Mouse (Mus musculus): ENCODE data around the gene Sh3bp2.

Gene Sh3bp2

DNA sequence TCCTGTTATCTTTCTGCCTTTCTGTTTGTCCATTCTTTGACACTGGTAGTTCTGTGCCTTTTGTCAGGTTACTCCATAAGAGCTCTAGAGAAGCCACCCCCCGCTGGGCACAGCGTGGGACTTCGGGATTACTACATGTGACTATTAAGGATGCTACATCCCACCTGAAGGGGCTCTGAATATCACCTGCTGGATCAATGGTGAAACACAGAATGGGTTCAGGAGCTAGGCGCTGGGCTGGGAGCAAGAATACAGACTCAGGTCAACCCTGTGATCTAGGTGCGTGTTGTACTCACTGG lies 788 bp downstream of the Sh3bp2 start:
- DNase-seq (ENCODE audit: low spot score): no peak

DNA sequence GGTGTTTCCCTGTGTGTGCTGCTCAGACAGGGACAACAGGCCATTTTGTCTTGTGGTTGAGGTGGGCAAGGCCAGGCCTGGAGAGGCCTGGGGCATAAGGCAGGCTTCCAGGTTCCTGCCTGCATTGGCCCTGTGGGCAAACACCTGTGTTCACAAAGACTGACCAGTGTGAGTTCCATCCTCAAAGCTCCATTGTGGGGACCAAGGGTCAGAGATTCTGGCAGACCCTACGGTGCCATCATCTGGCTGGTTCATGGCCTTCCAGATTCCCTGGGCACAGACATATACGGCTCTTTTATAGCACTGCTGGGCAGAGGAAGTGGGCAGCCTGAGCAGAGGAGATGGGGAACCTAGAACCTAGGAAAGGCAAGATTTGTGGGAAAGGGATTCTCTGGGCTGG lies 1.7 kb downstream of the Sh3bp2 start:
- no peak for DNase-seq (ENCODE audit: low spot score)

DNA sequence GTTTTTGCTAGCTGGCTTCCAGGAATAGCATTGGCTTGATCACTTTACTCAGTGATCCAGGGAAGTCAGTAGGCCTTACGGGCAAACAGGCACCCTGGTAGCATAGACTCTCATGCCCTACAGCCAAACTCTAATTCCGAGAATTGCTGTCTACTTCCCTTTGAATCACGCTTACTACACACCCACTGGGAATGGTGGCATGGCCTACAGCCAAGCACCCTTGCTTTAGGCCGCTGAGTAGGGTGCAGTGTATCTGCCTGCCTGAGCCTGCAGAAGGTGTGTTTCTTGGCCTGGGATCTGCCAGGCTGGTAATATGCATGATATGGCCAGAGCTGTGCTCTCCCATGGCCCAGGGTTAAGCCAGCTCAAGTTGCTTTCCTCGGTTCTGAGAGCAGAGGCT lies 3.1 kb downstream of the Sh3bp2 start:
- DNase-seq (ENCODE audit: low spot score): no peak

DNA sequence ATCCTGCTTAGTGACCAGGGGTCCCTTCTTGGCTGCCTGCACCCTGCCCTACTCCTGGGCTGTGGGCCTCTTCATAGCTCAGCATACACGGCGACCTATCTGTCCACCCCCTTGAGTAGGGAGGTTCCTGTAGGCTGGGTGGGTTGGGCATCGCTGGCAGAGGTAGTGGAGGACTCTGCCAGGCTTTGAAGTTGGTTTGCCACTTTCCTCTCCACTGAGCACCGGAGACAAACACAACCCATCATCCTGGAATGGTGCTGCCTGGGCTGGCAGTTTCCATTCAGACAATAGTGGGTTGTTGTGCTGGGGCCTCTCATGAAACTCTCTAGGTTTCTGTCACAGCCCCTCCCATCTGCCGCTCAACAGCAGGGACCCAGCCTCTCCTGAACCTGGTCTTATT lies 4.5 kb downstream of the Sh3bp2 start:
- no peak for DNase-seq (ENCODE audit: low spot score)

DNA sequence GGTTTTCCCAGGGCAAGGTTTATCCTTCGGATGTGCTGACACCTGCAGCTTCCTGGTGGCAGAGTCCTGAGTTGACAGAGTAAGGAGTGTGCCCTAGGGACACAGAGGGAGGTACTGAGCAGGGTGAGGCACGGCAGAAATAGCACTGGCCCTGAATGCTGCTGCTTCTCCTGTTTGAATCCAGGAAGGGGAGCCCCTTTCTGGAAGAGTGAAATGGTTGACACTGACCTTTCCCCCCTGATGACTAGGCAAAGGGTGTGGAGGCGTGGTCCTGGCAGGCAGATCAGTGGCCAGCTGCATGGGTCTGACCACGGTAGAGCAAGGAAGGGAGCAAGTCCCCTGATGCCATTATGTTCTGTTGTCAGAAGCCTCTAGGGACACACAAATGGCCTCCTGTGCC lies 5.0 kb downstream of the Sh3bp2 start:
- no peak for DNase-seq (ENCODE audit: low spot score)

DNA sequence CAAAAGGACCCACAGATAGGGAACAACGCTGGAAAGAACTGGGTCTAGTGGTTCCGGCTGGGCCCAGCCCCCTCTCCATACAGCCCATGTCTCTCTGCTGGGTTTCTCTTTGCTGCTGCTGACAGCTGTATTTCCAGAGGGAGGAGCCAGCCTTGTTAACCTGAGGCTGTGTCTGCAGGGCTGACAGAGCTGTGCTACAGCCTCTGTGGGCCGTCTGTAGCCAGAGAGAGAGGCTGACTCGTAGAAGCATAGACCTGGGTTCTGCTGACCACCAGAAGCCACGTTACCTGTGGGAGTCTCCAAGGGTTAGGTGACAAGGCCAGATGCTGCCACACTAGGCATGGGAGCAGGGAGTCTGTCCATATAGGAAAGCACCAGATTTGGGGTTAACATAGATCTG lies 7.4 kb downstream of the Sh3bp2 start:
- no peak for DNase-seq (ENCODE audit: low spot score)

DNA sequence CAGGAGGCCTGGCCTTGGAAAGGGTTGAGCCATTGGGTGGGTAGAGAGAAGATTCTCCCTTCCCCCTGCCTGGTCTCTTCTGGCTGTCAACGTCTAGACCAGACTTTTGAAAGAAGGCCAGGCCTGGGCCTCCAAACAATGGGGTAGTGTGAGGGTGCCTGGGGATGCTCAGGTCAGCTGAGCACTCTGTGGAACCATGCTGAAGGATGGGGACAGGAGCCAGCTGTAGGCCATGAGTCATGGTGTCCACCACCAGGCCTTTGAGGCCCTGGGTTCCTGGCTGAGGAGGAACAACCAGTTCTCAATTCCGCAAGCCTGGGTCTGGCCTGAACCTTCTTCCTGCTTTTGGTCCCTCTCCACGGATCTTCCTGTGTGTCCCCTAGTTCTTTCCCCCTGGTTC lies 8.2 kb downstream of the Sh3bp2 start:
- no peak for DNase-seq (ENCODE audit: low spot score)

DNA sequence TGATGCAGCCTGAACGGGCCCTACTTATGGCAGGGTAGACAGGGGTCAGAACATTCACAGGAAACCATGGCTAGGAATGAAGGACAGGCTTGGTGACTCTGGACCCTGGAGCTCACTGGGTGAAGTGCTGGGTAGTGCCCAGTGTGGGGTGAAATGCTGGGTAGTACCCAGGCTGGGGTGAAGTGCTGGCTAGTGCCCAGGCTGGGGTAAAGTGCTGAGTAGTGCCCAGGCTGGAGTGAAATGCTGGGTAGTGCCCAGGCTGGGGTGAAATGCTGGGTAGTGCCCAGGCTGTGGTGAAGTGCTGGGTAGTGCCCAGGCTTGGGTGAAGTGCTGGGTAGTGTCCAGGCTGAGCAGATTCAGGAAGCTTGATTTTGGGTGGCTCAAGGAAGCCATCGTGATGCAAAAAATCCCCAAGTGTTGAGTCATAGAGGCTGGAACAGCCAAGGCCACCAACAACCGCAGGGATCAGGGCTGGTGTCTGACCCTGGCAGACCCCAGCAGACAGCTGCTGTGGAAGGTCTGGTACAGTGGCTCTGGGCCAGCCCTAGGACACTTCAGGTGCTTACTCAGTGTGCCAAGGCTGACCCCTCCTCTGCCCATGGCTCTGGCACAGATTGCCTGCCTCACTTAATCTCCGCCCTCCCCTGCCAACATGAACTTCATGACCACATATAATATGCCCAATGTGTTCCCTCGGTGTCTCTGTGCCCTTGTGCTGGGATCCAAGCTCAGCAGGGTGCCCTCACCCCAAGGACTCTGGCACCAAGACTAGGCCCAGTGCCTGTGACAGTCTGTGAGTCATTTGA lies 9.3 kb downstream of the Sh3bp2 start:
- no peak for DNase-seq (ENCODE audit: low spot score)

DNA sequence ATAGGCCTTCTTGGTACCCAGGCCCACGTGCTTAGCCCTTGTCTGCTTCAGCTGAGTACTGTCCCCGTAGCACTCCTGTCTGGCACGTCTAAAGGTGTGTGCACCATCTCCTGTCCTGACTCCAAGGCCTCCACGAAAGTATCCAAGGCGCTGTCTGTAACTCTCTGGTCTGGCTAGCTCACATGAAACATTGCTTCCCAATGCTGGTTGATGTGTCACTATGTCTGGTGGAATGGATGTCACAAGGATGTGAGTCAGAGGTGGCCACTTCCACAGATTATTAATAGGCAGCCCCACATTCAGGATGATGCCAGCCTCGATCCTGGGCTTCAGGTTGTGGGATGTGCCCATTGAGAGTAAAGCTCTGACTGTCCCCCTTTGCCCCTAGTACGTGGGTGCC lies 10.2 kb downstream of the Sh3bp2 start:
- DNase-seq (ENCODE audit: low spot score): no peak

DNA sequence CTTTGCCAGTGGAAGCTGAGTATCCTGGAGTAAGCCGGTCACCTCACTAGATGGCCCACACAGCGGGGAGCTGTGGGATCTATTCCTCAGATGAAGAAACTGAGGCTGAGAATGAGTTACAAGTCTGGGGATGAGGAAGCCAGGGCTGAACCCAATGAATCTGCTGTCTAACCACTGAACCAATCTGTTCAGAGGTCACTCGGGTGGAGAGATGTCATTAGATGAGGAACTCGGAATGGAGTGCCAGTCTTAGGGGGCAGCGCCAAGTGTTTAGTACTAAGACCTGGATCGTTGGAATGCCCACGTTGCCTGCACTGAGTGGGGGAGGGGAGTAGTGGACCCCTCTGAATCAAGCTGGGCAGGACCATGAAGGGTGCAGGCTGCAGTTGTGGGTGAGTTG lies 12.4 kb downstream of the Sh3bp2 start:
- no peak for DNase-seq (ENCODE audit: low spot score)

DNA sequence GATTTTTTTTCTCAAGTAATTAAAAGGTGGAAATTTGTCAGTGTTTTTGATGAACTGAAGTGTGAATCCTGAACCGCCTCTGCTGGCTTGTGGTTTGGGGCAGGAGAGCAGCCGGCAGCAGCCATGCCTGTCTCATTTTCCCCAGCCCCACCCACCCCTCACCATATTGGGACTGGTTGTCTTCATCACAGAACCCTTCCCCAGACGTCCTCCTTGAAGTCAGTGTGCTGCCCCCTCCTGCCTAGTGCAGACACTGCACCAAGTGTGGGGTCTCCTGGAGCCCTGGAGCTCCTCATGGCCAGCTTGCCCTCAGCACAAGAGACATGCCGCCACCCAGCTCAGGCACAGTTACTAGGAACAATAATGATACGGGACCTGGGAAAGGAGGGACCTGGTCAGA lies 12.9 kb downstream of the Sh3bp2 start:
- DNase-seq (ENCODE audit: low spot score): peak; percentile 46

DNA sequence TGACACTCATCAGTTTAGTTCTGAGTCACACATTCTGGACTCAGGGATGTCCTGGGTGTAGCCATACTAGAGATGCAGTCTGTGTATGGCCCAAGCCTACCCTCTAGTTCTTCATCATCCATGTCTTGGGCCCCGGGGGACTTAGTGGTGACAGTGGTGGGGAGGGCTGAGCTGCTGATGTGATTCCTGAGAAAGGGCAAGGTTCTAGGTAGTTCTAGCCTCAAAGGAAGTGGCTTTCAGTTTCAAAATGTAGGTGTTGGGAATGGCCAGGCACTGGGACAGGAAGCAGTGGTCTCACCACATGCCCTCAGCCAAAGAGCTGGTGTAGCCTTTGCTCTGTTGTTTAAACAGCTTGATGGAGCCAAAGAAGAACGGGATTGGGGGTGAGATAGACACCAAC lies 13.5 kb downstream of the Sh3bp2 start:
- DNase-seq (ENCODE audit: low spot score): no peak

DNA sequence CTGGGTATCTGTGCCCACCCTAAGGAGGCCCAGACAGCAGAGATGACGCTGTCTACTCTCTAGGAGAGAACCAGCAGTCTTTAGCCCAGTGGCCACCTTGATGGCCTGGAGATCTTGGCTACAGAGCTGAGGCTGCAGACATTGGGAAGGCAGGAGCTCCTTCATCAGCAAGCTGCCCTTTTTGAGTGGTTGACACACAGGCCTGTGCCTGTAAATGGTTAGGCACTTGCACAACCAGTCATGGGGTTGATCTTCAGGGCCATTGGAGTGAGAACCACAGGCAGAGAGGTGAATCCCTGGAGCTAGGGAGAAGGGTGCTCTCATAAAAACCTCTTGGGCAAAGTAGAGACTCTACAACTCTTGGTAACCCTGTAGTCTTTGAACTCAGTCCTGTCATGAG lies 16.5 kb downstream of the Sh3bp2 start:
- DNase-seq (ENCODE audit: low spot score): no peak

DNA sequence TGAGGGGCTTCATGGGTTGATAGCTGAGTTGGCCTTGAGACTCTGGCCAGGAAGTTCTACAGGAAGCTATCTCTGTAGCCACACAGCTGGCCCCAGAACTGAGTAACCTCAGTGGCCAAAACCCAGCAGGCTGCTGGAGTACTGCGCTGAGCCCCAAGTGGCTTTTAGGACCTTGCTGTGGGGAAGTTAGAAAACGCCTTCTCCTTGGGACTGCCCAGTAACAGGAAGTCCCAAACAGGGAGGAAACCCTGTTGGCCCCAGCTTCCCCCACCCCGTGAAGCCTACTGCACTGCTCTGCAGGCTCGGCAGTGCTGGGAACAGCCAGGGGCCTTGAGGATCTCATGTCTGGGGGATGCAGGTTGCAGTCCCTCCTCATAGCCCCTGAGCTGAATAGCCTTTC lies 17.5 kb downstream of the Sh3bp2 start:
- no peak for DNase-seq (ENCODE audit: low spot score)

DNA sequence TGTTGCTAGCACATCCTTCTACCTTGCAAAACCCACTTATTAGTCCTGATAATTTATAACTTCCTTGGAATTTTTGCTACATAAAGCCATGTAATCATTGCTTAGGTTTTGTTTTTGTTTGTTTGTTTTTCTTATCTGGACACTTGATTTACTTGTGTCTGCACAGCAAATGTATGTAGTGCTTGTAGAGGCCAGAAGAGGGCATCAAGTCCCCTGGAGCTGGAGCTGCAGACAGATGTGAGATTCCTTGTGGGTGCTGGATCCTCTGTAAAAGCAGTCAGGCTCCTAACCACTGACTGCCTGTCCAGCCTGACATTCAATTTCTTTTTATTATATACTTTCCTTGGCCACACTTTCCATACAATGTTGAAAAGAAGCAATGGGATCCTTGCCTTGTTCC lies 21.8 kb downstream of the Sh3bp2 start:
- DNase-seq (ENCODE audit: low spot score): peak; percentile 65

DNA sequence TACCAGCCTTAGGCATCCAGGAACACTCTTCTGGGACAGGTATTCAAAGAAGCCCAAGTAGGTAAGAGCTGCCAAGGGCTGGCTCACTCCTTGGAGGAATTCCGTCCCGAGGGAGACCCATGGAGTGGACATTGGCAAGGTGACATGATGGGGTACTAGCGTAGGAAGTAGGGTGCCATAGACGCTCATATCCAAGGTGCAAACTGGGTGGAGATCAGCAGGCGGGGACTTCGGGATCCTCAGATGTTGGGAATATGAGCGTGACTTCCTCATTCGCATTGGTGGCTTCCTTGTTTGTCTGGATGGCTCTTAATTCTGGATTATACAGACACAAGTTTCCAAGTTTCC lies 23.5 kb downstream of the Sh3bp2 start:
- DNase-seq (ENCODE audit: low spot score): no peak

DNA sequence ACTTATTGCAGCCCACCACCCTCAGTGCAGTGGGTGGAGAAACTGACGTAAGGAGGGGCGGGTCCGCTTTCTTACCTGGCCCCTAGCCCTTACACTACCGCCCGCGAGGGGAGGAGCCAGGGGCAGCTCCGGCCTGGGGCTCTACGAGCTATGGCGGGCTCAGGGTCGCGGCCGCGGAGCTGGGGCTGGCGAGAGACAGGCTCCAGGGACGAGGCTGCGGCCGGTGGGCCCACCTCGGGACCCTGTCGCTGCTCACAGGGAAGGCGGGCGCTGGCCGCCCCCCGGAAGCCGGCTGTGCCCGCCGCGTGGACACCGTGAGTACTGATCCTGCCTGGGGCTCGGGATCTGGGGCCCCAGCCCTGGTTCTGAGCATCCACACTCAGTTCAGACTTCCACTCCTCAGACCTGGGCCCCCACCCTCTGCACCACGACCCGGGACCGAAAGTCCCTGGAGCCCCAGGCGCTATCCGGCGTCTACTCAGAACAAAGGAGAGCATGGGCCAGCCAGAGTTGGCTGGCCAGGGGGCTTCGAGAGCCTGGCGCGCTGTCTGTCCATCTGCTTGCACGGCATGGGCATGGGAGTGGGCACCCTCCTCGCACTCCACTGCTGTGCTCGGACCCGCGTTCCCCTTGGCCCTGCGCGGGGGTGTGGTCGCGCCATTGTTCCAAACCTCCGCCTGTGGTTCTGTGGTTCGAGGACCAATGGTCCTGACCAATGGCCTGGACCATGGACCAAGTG lies 24.0 kb downstream of the Sh3bp2 start:
- peak; percentile 86 for DNase-seq (ENCODE audit: low spot score)

DNA sequence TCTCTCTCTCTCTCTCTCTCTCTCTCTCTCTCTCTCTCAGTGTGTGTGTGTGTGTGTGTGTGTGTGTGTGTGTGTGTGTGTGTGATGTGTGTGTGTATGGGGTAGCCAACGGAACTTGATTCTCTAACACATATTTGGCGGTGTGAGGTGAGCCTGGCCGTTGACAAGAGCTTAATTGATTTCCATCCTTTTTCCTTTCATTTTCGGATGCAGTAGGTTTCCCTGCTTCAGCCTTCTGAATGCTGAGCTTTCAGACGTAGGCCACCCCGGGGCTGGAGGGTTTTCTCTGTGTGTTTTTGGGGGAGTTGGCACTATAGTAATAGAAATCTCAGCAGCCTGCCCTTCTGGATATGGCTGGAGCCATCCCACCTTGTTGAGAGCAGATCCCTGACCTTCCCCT lies 24.6 kb downstream of the Sh3bp2 start:
- peak; percentile 23 for DNase-seq (ENCODE audit: low spot score)

DNA sequence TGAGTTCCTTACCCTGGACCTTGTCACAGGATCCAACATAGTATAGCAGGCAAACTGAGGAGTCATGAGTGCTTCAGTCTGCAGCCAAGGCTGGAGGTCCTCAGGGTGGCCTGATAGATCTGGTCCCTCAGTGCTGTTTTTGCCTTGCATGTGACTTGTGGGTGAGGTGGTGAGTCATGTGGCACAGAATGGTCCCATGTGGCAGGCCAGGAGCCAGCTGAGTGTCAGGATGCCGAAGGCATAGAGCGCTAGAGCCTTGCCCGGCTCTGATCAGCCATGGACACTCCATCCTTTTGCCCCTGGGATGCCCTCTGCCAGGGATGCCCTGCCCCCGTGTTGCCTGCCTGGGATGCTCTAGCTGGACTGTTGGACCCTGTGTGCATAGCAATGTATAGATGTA lies 26.2 kb downstream of the Sh3bp2 start:
- no peak for DNase-seq (ENCODE audit: low spot score)

DNA sequence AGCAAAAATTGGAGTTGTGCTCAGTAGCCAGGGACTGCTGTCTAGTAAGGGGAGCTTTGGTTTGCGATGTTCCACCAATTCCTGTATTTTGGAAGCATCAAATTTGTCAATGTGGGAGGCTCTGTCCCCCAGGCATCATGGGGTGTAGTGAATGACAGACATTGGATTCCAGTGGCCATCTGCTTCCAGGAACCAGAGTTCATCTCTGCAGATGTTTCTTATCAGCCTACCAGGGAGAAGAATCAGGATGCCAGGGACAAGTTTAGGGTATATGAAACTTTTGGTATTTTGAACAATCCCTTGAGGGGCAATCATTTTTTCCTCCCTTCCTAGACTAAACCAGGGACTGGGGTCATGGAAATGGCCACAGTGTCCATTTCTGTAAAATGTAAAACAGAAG lies 38.2 kb downstream of the Sh3bp2 start:
- DNase-seq (ENCODE audit: low spot score): no peak

DNA sequence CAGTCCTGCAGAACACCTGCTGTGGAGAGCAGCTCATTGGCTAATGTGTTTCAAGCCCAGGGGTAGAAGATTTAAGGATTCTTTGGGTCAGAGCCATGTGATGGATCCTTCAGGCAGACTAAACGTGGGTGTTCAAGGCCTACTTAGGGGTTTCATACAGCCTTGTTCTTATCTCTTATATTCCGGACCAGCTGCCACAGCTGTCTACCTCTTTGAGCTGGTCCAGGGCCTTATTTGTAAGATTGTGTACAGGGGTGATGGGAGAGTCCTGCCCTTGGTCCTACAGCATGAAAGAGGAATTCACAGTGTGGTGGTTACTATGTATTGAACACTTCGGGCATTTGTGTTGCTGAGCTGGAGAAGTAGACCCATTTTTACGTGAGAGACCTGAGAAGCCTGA lies 38.7 kb downstream of the Sh3bp2 start:
- DNase-seq (ENCODE audit: low spot score): no peak

DNA sequence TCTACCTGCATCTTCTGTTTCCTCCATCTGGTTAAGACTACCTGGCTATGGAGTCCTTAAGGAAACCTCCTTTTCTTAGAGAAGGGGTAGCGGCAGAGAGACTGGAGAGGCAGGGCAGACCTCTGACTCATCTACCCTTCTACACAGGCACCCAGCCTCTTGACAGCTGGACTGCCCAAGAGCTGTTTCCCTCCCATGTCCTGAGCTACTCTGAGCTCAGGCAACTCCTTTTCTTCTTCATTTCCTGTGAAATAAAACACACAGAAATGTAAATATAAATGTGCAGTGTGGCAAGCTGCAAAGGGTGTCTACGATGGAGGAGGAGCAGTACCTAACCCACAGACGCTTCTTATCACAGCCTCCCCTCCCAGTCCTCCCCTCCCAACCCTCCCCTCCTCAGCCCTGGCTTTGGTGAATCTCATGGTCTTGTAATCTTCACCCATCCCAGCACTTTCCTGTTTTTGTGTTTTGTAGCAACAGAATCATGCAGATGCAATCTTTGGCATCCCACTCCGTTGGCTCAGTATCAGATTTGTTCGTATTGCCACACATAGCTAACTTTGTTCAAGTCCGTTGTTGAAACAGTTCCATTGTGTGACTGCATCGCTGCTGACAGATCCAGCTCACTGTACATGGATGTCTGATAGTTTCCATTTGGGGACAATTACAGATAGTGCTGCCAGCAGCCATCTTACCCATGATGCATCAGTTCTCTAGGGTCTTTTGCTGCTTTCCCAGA lies 40.1 kb downstream of the Sh3bp2 start:
- DNase-seq (ENCODE audit: low spot score): no peak

DNA sequence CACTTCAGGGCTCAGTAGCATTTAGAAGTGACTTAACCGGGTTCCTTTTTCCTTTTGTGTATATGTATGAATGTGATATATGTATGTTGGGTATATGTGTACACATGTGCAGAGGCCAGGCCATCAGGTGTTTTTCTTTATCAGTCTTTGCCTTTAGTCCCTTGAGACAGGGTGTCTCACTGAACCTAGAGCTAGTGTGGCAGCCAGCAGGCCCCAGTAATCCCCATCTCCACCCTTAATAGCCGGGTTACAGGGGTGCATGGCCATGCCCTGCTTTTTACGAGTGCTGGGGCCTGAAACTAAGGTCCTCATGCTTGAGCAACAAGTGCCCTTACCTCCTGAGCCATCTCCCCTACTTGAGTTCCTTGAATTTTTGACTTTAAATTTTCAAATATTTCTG lies 45.9 kb downstream of the Sh3bp2 start:
- DNase-seq (ENCODE audit: low spot score): no peak

Measured in embryo, embryonic 10.5 days (tissue).